Mouse (Mus musculus) C2C12 (cell line): ENCODE results near the gene F830045P16Rik. TPM values are rescaled to one million over a fixed set of nuclear protein-coding genes. Genes with fewer than 3 reads are reported as not detected.

Experiments
- H3K27me3 ChIP-seq: one replicate; pipeline ENCODE4 v1.6.1; 2011; ENCODE audit not compliant: control insufficient read depth, insufficient read depth, insufficient read length
- H3K36me3 ChIP-seq: one replicate; pipeline ENCODE4 v1.6.1; 2011; ENCODE audit not compliant: control insufficient read depth, insufficient read depth
- H3K4me3 ChIP-seq: one replicate; pipeline ENCODE4 v1.5.1; 2011; ENCODE audit warnings: mild to moderate bottlenecking, control low read depth; ENCODE audit not compliant: poor library complexity, insufficient read depth, severe bottlenecking
- H3K79me2 ChIP-seq: one replicate; pipeline ENCODE4 v1.6.1; 2011; ENCODE audit not compliant: control insufficient read depth, insufficient read depth
- H3K79me3 ChIP-seq: one replicate; pipeline ENCODE4 v1.6.1; 2011; ENCODE audit warnings: low read depth, control low read depth
- H3ac ChIP-seq: one replicate; pipeline ENCODE3; 2011; ENCODE audit warnings: low read depth; ENCODE audit not compliant: control insufficient read depth, insufficient read length
- CEBPB ChIP-seq: IDR thresholded peaks from one replicate; pipeline ENCODE4 v1.6.1; 2011; ENCODE audit warnings: low read depth, mild to moderate bottlenecking, control low read depth, moderate library complexity
- CTCF ChIP-seq: IDR thresholded peaks from one replicate; pipeline ENCODE4 v1.5.1; 2011; ENCODE audit not compliant: control insufficient read depth, insufficient read depth, insufficient read length
- FOSL1 ChIP-seq: IDR thresholded peaks from one replicate; pipeline ENCODE4 v1.8.0; 2011; ENCODE audit warnings: mild to moderate bottlenecking, low read length; ENCODE audit not compliant: poor library complexity, insufficient read depth, severe bottlenecking
- MAX ChIP-seq: IDR thresholded peaks from one replicate; pipeline ENCODE4 v1.6.1; 2011; ENCODE audit warnings: mild to moderate bottlenecking, control low read depth
- MYOD1 ChIP-seq: IDR thresholded peaks from one replicate; pipeline ENCODE4 v1.6.1; 2011; ENCODE audit warnings: low read depth; ENCODE audit not compliant: control insufficient read depth, insufficient read length
- MYOG ChIP-seq: IDR thresholded peaks from one replicate; pipeline ENCODE4 v1.6.1; 2011; ENCODE audit not compliant: control insufficient read depth, insufficient read length; ENCODE audit errors: extremely low read depth
- USF1 ChIP-seq: IDR thresholded peaks from one replicate; pipeline ENCODE4 v1.6.1; 2011; ENCODE audit warnings: low read depth, mild to moderate bottlenecking, control low read depth, moderate library complexity
- long read RNA-seq, 2 experiments: library from polyadenylated mRNA; unstranded; transcript quantifications; one replicate each; pipeline ENCODE4 v2.0.0; 2019 to 2020
- polyA plus RNA-seq: library from polyadenylated mRNA; unstranded; fragments of >200 nt; fragmentation: generic; extraction: Trizol; gene quantifications from one replicate; pipeline ENCODE4 v1.2.1, GENCODE M21; 2012; ENCODE audit warnings: missing spikeins

F830045P16Rik gene
- not detected for polyA plus RNA-seq
- long read RNA-seq, experiment 1 = 0 reads
- long read RNA-seq, experiment 2 = 0 reads

DNA sequence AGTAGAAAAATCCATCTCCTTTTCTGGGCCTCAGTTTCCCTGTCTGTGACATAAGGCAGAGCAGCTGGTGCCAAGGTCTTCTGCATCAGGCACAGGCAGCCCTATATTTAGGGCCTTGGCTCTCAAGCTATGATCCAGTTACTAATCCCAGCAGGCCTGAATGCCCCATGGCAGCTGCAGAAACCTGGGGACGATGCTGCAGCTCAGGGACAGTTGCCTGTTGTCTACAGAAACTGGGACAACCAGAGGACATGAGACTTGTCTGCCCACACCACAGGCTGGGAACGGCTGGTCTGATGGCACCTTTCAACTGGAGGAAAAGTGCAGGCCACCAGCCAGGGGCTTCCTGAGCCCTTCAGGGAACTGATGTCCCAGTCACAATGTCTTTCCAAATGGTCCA is at the start of gene F830045P16Rik:
Gene F830045P16Rik, minus strand, starts transcription at position 226 of the 400 bp plus-strand sequence.
- Histone ChIP-seq H3K79me2 (no peaks in the 10 kb centered on the region), H3K4me3 (no peak within 1 kb of the TSS), H3K27me3 (peaks cover 8% of the 10 kb centered on the region), H3ac (no peak within 1 kb of the TSS), H3K79me3 (no peaks in the 10 kb centered on the region), H3K36me3 (no peaks in the 10 kb centered on the region)
- TF ChIP-seq MYOD1 = no peak
- no peak for TF ChIP-seq MAX
- TF ChIP-seq USF1 = no peak
- TF ChIP-seq MYOG = no peak
- TF ChIP-seq CTCF = no peak
- TF ChIP-seq CEBPB = no peak
- no peak for TF ChIP-seq FOSL1

DNA sequence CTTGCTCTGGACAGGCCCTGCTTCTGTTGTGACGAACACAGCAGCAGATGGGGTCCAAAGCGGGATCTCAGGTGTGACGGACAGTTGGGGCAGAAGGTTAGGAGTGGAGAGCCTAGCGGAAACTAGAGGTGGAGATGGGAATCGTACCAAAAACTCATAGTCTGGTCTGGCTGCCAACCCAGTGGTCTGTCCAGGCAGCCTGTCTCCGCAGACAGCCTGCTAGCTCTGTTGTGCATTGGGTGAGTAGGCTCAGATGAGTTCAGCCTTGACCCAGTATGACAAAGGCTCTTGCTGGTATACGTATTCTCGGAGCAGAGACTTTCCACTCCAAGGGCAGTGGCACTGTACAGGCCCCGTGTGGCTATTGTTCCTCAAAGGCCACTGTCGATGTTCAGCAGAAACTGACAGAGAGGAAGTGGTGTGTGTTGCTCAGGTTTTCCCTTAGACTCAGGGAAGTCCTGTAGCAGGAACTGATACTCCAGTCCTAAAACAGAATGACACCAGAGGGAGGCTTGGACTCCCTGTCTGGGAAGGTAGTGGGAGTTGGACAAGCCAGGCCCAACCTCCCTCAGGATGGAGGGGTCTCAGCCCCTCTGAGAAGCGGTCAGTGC is 49.6 kb upstream of the F830045P16Rik start:
- peaks cover 7% of the 10 kb centered on the region for H3K27me3 ChIP-seq
- no peaks in the 10 kb centered on the region for H3K79me2 ChIP-seq
- H3ac ChIP-seq = no peak overlapping the region
- no peak for TF ChIP-seq MAX
- no peak for TF ChIP-seq MYOD1
- no peak for TF ChIP-seq USF1
- H3K79me3 ChIP-seq = no peaks in the 10 kb centered on the region
- H3K36me3 ChIP-seq = no peaks in the 10 kb centered on the region
- no peak overlapping the region for H3K4me3 ChIP-seq

DNA sequence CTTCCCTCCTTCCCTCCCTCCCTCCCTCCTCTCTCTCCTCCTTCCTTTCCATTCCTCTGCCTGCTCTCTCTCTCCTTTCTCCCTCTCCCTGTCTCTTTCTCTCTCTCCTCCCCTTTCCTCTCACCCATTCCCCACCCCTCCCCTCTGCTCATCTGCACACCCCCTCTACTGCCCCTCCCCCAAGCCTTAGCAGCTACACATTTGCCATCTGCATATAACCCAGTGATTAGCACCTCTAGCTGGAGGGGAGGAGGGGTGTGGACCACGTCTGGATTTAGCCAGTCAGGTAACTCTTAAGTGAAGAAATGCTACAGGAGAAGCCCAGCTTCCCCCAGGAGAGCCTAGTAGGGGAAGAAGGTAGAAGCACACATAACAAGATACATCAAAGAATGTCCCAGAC is 48.5 kb upstream of the F830045P16Rik start:
- Histone ChIP-seq H3K79me2 (no peaks in the 10 kb centered on the region), H3ac (no peak overlapping the region), H3K27me3 (peaks cover 10% of the 10 kb centered on the region), H3K4me3 (no peak overlapping the region), H3K36me3 (no peaks in the 10 kb centered on the region), H3K79me3 (no peaks in the 10 kb centered on the region)
- no peak for TF ChIP-seq USF1
- TF ChIP-seq MYOG = no peak
- no peak for TF ChIP-seq MAX
- TF ChIP-seq CEBPB = no peak
- no peak for TF ChIP-seq CTCF
- TF ChIP-seq MYOD1 = no peak

DNA sequence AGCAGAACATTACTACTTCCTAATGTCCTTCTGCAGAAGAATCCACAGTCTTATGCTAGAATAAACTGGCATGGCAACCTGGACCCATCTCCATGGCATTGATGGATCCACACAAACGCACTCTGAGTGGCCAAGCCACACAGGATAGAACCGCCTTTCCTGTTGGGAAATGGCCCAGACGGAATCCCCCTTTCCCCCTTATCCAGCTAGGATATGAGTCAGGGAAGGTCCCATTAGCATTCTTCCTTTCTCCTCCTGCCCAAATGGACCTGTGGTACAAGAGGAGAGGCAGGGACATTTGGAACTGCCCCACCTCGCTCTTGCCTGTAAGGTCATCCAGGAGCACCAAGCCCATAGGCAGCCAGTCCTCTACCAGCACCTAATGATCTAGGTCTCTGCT is 45.9 kb upstream of the F830045P16Rik start:
- TF ChIP-seq FOSL1 = no peak
- TF ChIP-seq MAX = no peak
- no peak for TF ChIP-seq MYOD1
- TF ChIP-seq USF1 = no peak
- Histone ChIP-seq H3ac (no peak overlapping the region), H3K79me2 (no peaks in the 10 kb centered on the region), H3K27me3 (peaks cover 14% of the 10 kb centered on the region), H3K79me3 (no peaks in the 10 kb centered on the region), H3K4me3 (no peak overlapping the region), H3K36me3 (no peaks in the 10 kb centered on the region)

DNA sequence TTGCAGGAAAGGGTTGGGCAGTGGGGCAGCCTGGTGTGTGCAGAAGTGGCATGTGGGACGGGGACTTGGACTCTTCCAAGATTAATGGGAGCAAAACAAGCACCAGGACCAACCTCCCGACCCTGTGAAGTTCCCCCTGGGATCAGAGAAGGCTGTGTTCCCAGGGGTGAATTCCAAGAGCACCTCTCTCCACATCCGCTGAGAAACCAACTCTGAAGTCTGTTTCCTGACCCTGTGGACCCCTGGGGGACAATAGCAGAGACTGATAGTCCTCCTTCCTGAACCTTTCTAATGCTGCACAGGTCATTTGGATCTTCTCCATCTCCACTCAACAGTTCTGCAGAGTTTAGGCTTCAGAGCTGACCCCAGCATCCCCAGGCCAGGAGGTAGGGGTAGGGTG is 45.4 kb upstream of the F830045P16Rik start:
- H3K79me2 ChIP-seq = no peaks in the 10 kb centered on the region
- H3K36me3 ChIP-seq = no peaks in the 10 kb centered on the region
- no peaks in the 10 kb centered on the region for H3K79me3 ChIP-seq
- H3K27me3 ChIP-seq = peaks cover 18% of the 10 kb centered on the region
- TF ChIP-seq MAX = no peak
- no peak for TF ChIP-seq CEBPB
- no peak for TF ChIP-seq MYOD1
- no peak for TF ChIP-seq MYOG
- no peak for TF ChIP-seq USF1
- no peak for TF ChIP-seq FOSL1
- no peak for TF ChIP-seq CTCF
- no peak overlapping the region for H3ac ChIP-seq
- H3K4me3 ChIP-seq = no peak overlapping the region

DNA sequence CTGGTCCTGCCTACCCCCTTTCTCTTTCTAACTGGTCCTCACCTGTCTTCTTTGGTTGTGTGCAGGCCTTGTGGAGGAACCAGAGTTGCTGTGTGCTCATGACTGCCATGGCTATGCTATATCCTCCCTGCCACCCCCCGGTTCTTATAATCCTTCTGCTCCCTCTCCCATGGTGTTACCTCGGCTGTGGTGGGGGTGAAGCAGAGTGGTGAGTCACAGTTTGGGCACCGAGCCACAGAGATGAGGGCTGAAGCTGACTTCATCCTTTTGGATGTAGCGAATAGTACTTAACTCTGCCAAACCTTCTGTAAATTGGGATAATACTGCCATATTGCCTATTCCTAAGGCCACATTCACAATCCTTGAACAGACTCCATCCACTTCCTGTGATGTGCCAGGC is 44.3 kb upstream of the F830045P16Rik start:
- H3K79me3 ChIP-seq = no peaks in the 10 kb centered on the region
- H3K36me3 ChIP-seq = no peaks in the 10 kb centered on the region
- peaks cover 24% of the 10 kb centered on the region for H3K27me3 ChIP-seq
- no peaks in the 10 kb centered on the region for H3K79me2 ChIP-seq
- no peak overlapping the region for H3K4me3 ChIP-seq
- no peak overlapping the region for H3ac ChIP-seq
- no peak for TF ChIP-seq CEBPB
- no peak for TF ChIP-seq MYOG
- TF ChIP-seq USF1 = no peak
- no peak for TF ChIP-seq MAX
- no peak for TF ChIP-seq MYOD1
- TF ChIP-seq FOSL1 = no peak
- TF ChIP-seq CTCF = no peak
